Mouse (Mus musculus): ENCODE data around the gene Pde8a.

The Pde8a gene

GRCm38 (mm10) chr7:81211760-81212159, 1.6 kb upstream of the Pde8a start:
- DNase-seq (ENCODE audit: low spot score): no peak

- no peak for DNase-seq (ENCODE audit: low spot score)
These were observed 1.1 kb upstream of the Pde8a start for GRCm38 (mm10) chr7:81212261-81212681.

DNA sequence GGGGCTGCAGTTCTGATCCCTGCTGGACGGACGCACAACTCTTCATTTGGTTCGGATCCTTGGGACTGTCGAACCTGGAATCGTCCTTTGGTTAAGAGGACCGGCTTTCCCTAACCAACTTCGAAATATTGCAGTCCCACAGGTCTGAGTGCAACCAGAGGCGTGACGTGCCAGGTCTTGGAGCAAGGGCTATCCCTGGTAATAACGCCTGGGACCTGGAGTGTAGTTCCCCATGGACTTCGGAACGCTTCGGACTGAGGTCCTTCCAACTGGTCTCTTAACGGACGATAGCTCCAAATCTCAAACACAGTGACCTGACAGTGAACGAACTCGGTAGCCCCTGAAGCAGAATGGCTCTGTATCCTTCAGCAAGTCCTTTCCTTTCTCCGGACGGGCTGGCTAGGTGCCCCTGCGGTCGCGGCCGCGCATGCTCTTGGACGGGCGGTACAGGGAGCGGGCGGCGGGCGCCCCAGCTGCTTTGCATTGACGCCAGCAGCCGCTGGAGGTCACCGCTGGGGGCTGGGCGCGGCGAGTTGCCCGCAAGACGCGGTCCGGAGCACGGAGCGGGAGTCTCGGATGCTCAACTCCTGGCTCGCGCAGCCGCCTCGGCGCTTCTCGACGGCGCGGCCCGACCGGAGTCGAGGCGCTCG, 574 bp upstream of the Pde8a start:
- DNase-seq (ENCODE audit: low spot score): peak; percentile 61

DNA sequence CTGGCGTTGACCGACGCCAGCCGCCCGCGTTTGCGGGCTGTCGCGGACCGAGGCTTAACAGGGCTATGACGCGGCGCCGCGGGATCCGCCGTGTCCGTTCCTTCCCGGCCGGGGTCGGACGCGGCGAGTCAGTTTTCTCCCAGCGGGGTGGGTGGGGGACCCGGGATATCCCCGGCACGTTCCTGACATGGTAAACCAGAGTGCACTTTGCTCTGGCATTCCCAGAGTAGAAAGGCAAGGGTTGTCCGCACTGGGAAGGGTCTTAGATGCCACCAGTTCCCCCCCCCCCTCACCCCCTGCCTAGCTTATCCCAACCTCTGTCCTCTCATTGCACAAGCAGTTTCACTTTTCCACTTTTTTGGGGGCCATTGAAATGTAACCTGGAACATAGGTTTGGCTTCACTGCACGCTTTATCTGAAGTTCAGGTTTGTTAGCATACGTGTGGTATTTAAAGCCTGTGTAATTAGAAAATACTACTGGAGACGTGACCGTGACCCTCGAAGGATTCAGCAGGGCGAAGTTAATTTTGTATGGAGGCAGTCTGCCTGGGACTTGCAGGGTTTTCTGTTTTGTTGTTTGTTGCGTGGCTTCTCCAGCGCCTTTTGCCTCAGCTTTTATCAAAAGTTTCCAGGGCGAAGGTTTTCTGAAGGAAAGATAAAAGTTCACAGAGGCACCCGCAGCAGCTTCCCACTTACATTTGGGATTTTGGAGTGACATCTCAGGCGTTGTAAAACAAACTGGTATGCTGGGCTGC, 934 bp downstream of the Pde8a start:
- no peak for DNase-seq (ENCODE audit: low spot score)

DNA sequence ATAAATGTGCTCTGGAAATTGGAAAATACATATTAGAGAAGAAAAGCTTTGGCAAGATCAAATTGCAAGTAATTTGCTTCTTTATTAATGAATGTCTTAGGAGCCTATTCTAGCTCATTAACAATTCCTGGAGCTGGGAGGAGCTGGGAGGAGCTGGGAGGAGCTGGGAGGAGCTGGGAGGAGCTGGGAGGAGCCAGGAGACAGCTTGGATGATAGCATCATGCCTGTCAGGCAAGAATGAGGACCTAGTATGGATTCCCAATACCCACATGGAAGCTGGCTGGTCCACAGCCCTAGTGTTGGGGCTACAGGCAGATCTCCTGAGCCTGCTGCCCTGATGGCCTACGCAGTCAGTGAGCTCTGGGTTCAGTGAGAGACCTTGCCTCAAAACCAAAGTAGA, 2.6 kb downstream of the Pde8a start:
- no peak for DNase-seq (ENCODE audit: low spot score)

GRCm38 (mm10) chr7:81219321-81219720, 5.9 kb downstream of the Pde8a start:
- DNase-seq (ENCODE audit: low spot score): no peak

DNA sequence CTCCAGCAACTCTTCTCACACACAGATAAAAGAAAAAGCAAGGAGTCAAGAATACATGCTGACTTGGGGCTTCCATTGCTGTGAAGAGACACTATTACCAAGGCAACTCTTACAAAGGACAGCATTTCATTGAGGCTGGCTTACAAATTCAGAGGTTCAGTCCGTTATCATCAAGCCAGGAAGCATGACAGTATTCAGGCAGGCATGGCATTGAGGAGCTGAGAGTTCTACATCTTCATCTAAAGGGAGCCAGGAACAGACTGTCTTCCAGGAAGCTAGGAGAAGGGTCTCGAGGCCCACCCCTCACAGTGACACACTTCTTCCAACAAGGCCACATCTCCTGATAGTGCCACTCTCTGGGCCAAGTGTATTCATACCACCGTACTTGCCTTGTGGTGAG, 7.0 kb downstream of the Pde8a start:
- no peak for DNase-seq (ENCODE audit: low spot score)

GRCm38 (mm10) chr7:81224260-81224659, 10.9 kb downstream of the Pde8a start:
- no peak for DNase-seq (ENCODE audit: low spot score)

DNA sequence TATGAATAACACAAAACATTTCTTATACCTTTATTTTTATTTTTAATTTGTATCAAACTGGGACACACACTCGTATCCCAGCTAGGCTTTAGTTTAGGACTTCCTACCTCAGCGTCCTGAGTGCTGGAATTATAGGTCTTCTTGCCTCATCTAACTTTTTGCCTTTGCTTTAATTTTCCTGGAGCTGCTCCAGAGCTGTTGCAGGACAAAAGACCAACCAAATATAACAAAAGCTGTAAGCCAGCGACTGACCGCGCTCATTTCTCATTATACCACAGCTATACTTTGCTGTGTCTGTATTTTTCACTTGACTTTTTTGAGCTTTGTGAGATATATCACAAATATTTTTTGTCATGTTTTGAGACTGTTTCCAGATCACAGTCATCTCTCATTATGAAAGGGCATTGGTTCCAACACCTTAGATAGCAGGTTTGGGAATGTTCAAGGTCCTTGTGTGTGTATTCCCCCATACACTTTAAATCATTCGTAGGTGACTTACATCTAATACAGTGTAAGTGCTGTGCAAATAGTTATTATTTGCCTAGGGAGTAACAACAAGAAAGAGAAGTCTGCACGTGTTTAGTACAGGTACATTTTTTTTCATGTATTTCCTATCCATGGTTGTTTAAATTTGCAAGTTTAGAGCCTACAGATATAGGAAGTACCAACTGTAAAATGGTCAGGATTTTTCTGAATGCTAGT, 16.8 kb downstream of the Pde8a start:
- DNase-seq (ENCODE audit: low spot score): no peak

DNA sequence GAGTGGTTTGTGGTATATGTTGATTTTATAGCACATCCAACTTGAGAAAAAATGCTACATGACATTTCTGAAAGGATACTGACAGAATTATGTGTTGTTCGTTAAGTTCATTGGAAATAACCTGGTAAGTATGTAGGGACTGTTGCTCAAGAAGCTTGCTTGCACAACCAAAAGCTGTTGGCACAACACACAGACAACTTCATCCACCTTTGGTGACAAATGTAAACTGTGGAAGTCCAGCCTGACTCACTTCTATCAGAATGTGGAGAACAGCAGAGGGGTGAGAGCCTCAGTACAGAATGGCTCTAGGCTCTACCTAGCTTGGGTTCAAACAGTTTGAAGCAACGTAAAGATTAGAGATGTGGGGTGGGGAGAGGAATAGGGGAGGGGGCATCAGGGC, 19.3 kb downstream of the Pde8a start:
- DNase-seq (ENCODE audit: low spot score): no peak

DNA sequence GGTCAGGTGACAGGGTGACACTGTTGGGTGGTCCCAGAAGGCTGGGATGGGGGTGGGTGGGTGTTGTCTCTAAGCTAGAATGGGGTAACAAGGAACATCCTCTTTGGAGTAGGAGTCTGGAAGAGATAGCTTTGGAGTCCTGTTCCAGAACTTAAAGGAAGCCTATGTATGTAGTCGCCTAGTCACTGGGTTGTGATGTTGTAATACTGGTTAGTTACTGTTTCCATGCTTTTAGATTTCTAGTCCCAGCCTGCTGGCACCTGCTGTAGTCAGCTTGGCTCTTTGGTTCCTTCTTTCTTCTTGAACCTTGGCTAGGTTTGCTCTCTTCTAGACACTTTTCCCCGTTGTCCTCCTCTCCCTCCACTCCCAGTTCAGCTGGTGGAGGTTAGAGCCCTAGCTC, 21.7 kb downstream of the Pde8a start:
- no peak for DNase-seq (ENCODE audit: low spot score)

GRCm38 (mm10) chr7:81235600-81236223, 22.3 kb downstream of the Pde8a start:
- no peak for DNase-seq (ENCODE audit: low spot score)

DNA sequence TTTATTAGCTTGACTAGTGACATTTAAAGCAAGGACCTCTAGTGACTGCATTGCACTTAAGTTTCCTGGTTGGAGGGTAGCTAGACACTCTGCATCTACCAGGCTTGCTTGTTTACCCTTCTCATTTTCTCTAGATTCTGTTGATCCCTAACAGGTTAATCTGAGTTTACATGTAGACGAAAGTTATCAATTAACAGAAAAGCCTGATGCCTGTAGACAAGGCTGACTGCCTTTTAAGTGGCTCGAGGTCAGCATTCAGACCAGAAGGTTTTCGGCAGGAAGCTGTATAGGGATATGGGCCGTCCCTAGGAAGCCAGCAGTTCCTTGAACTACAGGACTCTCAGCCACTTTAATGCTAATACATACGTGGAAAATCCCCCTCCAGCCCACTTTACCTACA, 30.0 kb downstream of the Pde8a start:
- no peak for DNase-seq (ENCODE audit: low spot score)

DNA sequence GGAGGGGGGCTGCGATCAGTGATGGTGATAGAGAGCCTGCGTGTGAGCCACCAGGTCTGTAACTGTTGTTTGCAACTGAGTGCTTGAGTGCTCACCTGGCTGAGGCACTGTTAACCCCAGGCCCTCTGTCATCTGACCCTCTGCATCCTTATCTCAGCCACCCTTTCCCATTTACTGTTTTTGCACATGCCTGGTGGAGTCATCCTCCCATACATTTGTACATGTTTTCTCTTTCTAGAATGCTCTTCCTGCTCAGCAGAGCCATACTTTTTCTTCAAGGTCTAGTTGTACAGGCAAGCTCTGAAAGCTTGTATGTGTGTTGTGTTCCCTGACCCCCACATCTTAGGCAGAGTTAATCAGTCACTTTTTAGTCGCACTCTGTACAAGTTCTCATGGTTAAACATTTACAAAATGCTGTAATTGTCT, 36.5 kb downstream of the Pde8a start:
- DNase-seq (ENCODE audit: low spot score): no peak

DNA sequence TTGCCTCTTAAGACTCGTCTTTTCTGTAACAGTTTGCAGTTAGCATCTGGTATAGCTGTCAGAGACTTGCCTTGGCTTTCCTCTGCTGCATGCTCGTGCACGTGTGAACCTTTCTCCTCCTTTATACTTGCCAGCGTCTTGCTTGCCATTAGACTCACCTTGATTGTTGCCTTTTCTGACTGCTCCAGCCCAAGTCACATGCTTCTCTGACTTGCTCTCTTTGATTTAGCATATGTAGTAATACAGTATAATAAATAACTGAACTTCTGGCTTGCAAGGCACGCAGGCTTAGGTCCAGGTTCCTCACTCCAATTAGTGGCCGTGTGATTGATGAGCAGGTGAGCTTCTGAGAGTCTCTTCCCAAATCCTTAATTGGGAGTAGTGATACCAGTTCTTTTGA, 37.2 kb downstream of the Pde8a start:
- DNase-seq (ENCODE audit: low spot score): no peak

GRCm38 (mm10) chr7:81251521-81251920, 38.1 kb downstream of the Pde8a start:
- no peak for DNase-seq (ENCODE audit: low spot score)

- DNase-seq (ENCODE audit: low spot score): no peak
These were observed 39.9 kb downstream of the Pde8a start for GRCm38 (mm10) chr7:81253317-81253716.

DNA sequence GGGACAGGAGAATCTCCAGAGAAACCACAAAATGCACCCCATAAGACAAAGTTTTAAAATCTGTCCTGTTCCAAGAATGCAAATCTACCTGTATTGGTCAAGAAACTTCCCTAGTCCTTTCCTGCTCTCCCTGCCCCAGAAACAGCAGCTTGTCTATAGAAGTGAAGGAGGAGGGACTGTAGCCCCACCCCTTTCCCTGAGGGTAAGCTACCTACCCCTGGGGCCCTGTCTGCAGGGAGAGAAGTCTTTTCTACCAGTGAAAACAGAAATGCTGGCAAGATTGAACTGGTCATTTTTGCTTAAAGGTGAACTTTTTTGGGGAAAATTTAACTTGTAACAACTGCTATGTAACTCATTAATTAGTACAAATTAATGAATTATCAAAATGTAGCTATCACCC, 41.2 kb downstream of the Pde8a start:
- DNase-seq (ENCODE audit: low spot score): no peak

DNA sequence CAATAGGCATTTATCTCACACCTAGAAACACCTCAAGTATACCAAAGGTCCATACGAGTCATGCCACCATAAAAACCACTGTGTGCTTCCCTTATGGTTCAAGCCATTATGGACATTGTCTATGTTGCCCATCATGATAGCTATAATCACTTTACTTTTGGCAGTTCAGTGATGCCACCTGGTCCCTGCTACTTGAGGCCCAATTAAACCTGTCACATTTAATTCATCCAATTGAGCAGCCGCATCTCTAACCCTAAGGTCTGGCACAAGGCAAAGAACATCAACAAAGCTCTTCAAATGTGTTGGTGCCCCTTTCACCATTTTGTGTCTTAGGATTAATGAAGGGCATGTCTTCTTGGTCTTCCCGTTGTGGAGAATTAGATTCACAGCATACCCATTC, 42.1 kb downstream of the Pde8a start:
- no peak for DNase-seq (ENCODE audit: low spot score)

GRCm38 (mm10) chr7:81256773-81257172, 43.4 kb downstream of the Pde8a start:
- no peak for DNase-seq (ENCODE audit: low spot score)

- no peak for DNase-seq (ENCODE audit: low spot score)
These were observed 48.2 kb downstream of the Pde8a start for GRCm38 (mm10) chr7:81261548-81261947.

GRCm38 (mm10) chr7:81272908-81273307, 59.5 kb downstream of the Pde8a start:
- no peak for DNase-seq (ENCODE audit: low spot score)

DNA sequence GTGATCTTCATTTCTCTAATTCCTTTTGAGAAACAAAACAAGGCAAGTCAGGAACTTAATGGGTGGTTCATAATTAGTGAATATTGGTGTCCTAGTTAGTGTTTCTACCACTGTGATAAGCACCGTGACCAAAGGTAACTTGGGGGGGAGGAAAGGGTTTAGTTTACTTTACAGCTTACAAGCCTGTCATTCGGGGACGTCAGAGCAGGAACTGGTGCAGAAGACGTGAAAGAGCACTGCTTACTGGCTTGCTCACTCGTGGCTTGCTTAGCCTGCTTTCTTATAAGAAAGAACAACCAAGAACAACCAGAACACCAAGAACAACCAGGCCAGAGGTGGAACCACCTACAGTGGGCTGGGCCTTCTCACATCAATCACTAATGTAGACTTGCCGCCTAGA, 65.6 kb downstream of the Pde8a start:
- no peak for DNase-seq (ENCODE audit: low spot score)
